In genomic region chr8:78556773-78557434, GRCm38 (mm10) we compare ENCODE assay signal across 14 mouse cellular contexts. TPM values are rescaled to one million over a fixed set of nuclear protein-coding genes. Genes with fewer than 3 reads are reported as not detected.
DNase-seq lines count a peak whose midpoint lies in the region; ATAC-seq lines count a peak whose summit lies in the region.
"Had no signal": no experiment of that assay in that cellular context is flagged by ENCODE, and none has a peak within 500 bp of the region (broad histone marks: within the 10 kb centered on the region; RNA-seq: fewer than 3 reads in every experiment).

No protein-coding gene starts in this region.

- 38% methylated on average over 11 of the region's 11 CpGs for WGBS in embryonic facial prominence, embryonic 13.5 days
- 13% methylated on average over 11 of the region's 11 CpGs for WGBS in hindbrain, embryonic 14.5 days
- WGBS in neural tube, embryonic 13.5 days: 29% methylated on average over 11 of the region's 11 CpGs

- DNase-seq in kidney, postnatal 4 days: peak; percentile 9 to 20
- DNase-seq in kidney, postnatal 25 days: no peak
- no peak for DNase-seq in hindbrain, embryonic 14.5 days (ENCODE audit: low spot score)
- no peak for DNase-seq in left cerebral cortex, adult 18-20 months (ENCODE audit: low spot score in 2 of 2)
- no peak for DNase-seq in cerebellum, postnatal 25 days
- DNase-seq in left cerebral cortex, postnatal 25 days (ENCODE audit: low spot score in 2 of 2): no peak
- DNase-seq: cerebellum, postnatal 10 days; heart, postnatal 36 days; retina, postnatal 1 day; thymus, postnatal 25 days had no signal

- no peaks in the 10 kb centered on the region for H3K27me3 ChIP-seq in embryonic facial prominence, embryonic 13.5 days
- H3K27me3 ChIP-seq in hindbrain, embryonic 14.5 days (ENCODE audit: control insufficient read depth, insufficient read depth, low read length): no peaks in the 10 kb centered on the region
- no peaks in the 10 kb centered on the region for H3K27me3 ChIP-seq in neural tube, embryonic 13.5 days
- H3K27me3 ChIP-seq: liver, embryonic 15.5 days had no signal

- 0 out of 2 replicates have a peak overlapping the region, but pooled peaks have one; percentile 8 for H3K9ac ChIP-seq in embryonic facial prominence, embryonic 13.5 days
- H3K9ac ChIP-seq in hindbrain, embryonic 14.5 days: no peak overlapping the region
- 0 out of 2 replicates have a peak overlapping the region, but pooled peaks have one; percentile 27 for H3K9ac ChIP-seq in neural tube, embryonic 13.5 days
- H3K9ac ChIP-seq: liver, embryonic 15.5 days had no signal

- H3K36me3 ChIP-seq in embryonic facial prominence, embryonic 13.5 days: peaks cover 9% of the 10 kb centered on the region
- no peaks in the 10 kb centered on the region for H3K36me3 ChIP-seq in hindbrain, embryonic 14.5 days (replicated peaks; ENCODE audit: control insufficient read depth, insufficient read depth)
- H3K36me3 ChIP-seq in neural tube, embryonic 13.5 days: 0 out of 2 replicates have a peak, but pooled peaks cover 3% of the 10 kb centered on the region

- peaks cover 7% of the 10 kb centered on the region for H3K4me1 ChIP-seq in embryonic facial prominence, embryonic 13.5 days
- H3K4me1 ChIP-seq in hindbrain, embryonic 14.5 days (replicated peaks; ENCODE audit: control insufficient read depth, insufficient read depth, low read length): peaks cover 23% of the 10 kb centered on the region
- peaks cover 35% of the 10 kb centered on the region for H3K4me1 ChIP-seq in neural tube, embryonic 13.5 days (replicated peaks)
- H3K4me1 ChIP-seq: liver, embryonic 15.5 days had no signal

- H3K27ac ChIP-seq in embryonic facial prominence, embryonic 13.5 days: no peak overlapping the region
- H3K27ac ChIP-seq in hindbrain, embryonic 14.5 days: peak overlapping the region; percentile 1; the same call in 1 of the 2 replicates
- 0 out of 2 replicates have a peak overlapping the region, but pooled peaks have one; percentile 38 for H3K27ac ChIP-seq in neural tube, embryonic 13.5 days (replicated peaks)
- H3K27ac ChIP-seq: kidney, postnatal 0 days; liver, embryonic 15.5 days had no signal

- H3K9me3 ChIP-seq in embryonic facial prominence, embryonic 13.5 days: no peaks in the 10 kb centered on the region
- no peaks in the 10 kb centered on the region for H3K9me3 ChIP-seq in hindbrain, embryonic 14.5 days (ENCODE audit: control insufficient read depth, low read length)
- no peaks in the 10 kb centered on the region for H3K9me3 ChIP-seq in neural tube, embryonic 13.5 days
- H3K9me3 ChIP-seq: liver, embryonic 15.5 days had no signal

- no peak overlapping the region for H3K4me2 ChIP-seq in embryonic facial prominence, embryonic 13.5 days
- H3K4me2 ChIP-seq in hindbrain, embryonic 14.5 days (replicated peaks): peak overlapping the region; percentile 21; the same call in 1 of the 2 replicates
- H3K4me2 ChIP-seq in neural tube, embryonic 13.5 days: peak overlapping the region; percentile 7; the same call in 1 of the 2 replicates
- H3K4me2 ChIP-seq: liver, embryonic 15.5 days had no signal

- no peak overlapping the region for H3K4me3 ChIP-seq in embryonic facial prominence, embryonic 13.5 days
- no peak overlapping the region for H3K4me3 ChIP-seq in hindbrain, embryonic 14.5 days (replicated peaks; ENCODE audit: low read length)
- H3K4me3 ChIP-seq in neural tube, embryonic 13.5 days: no peak overlapping the region
- H3K4me3 ChIP-seq: liver, embryonic 15.5 days had no signal

- intact Hi-C loops in left cerebral cortex, postnatal 25 days (cut with DNase I): no loop called here

- ATAC-seq in embryonic facial prominence, embryonic 13.5 days (ENCODE audit: insufficient number of reproducible peaks, insufficient read depth, low FRiP score, low TSS enrichment, low read depth): no peak
- peak; percentile 82 for ATAC-seq in hindbrain, embryonic 14.5 days (ENCODE audit: low FRiP score)
- ATAC-seq in neural tube, embryonic 13.5 days (ENCODE audit: low read depth): peak; percentile 77

RNA-seq across cellular contexts. Expression of gene Slc10a7, which starts 47.8 kb away (rescaled TPM):
- 17.6 and 21.7 TPM in 2 replicates for polyA plus RNA-seq in embryonic facial prominence, embryonic 13.5 days (2015; fragmentation: Nextera tagmentation; extraction: Ambion mirVana)
- polyA plus RNA-seq in hindbrain, embryonic 14.5 days (2014; fragmentation: Nextera tagmentation; extraction: Ambion mirVana): 6.3 and 6.4 TPM in 2 replicates
- 10.8 and 12.8 TPM in 2 replicates for polyA plus RNA-seq in neural tube, embryonic 13.5 days (2015; fragmentation: Nextera tagmentation; extraction: Ambion mirVana)
- 10 to 100 TPM in 1 of 2 experiments, 1 to 10 TPM in 1; 6.2 to 10.5 TPM for total RNA-seq in left cerebral cortex, adult 18-20 months (2021)
- 1 to 10 TPM; 5.9 to 6.2 TPM for total RNA-seq in left cerebral cortex, postnatal 25 days (2021)

RNA-seq across cellular contexts. Expression of gene Rbmxl1, which starts 48.2 kb away (rescaled TPM):
- polyA plus RNA-seq in embryonic facial prominence, embryonic 13.5 days (2015; fragmentation: Nextera tagmentation; extraction: Ambion mirVana): 280 and 282 TPM in 2 replicates
- 195 and 213 TPM in 2 replicates for polyA plus RNA-seq in hindbrain, embryonic 14.5 days (2014; fragmentation: Nextera tagmentation; extraction: Ambion mirVana)
- polyA plus RNA-seq in neural tube, embryonic 13.5 days (2015; fragmentation: Nextera tagmentation; extraction: Ambion mirVana): 198 and 234 TPM in 2 replicates
- 10 to 100 TPM; 58.3 to 60.2 TPM for total RNA-seq in left cerebral cortex, adult 18-20 months (2021)
- 10 to 100 TPM; 52.4 to 59.0 TPM for total RNA-seq in left cerebral cortex, postnatal 25 days (2021)

Comparison
In these comparisons a context has a peak if more than half of its experiments do, and no peak if none do; other contexts are left out.
1. DNase-seq: peak in kidney, postnatal 4 days (2 of 2); none in kidney, postnatal 25 days (0 of 2), hindbrain, embryonic 14.5 days (single experiment), left cerebral cortex, adult 18-20 months (0 of 2), cerebellum, postnatal 25 days (0 of 2) and left cerebral cortex, postnatal 25 days (0 of 2).